Mouse (Mus musculus): ENCODE data around the gene Mettl21a.

- TF ChIP-seq CTCF (IDR thresholded peaks at IDR 0.05), result no peak
- TF ChIP-seq POLR2A (IDR thresholded peaks at IDR 0.05; ENCODE audit: insufficient read depth, low read depth, low read length), result no peak
These were observed 48.8 kb downstream of the Mettl21a start for GRCm38 (mm10) chr1:64568206-64568605.
